Mouse (Mus musculus) limb, embryonic 11.5 days (tissue): Measurements from ENCODE around the gene Elp5. TPM values are rescaled to one million over a fixed set of nuclear protein-coding genes. Genes with fewer than 3 reads are reported as not detected.

Experiments used
- ATAC-seq: fragments of 200-750 bp; cut with Nextera tagmentation; 2 replicates; pipeline ENCODE4 v1.8.0; 2017; ENCODE audit warnings: low read depth; ENCODE audit not compliant: insufficient number of reproducible peaks, low FRiP score, low TSS enrichment
- DNase-seq: peaks from one replicate; pipeline ENCODE4 v3.0.0-alpha.2; 2015; ENCODE audit warnings: low spot score
- H3K27ac ChIP-seq: fragments of 300-500 bp; sonication (generic); replicated peaks from 2 replicates; pipeline ENCODE4 v1.5.1; 2014; ENCODE audit warnings: low read depth, mild to moderate bottlenecking, low read length
- H3K27me3 ChIP-seq: fragments of 300-500 bp; sonication (generic); 2 replicates; pipeline ENCODE4 v1.6.1; 2014; ENCODE audit warnings: mild to moderate bottlenecking, low read length, mixed read lengths; ENCODE audit not compliant: control insufficient read depth, insufficient read depth
- H3K36me3 ChIP-seq: fragments of 300-500 bp; sonication (generic); 2 replicates; pipeline ENCODE4 v1.6.1; 2014; ENCODE audit warnings: mild to moderate bottlenecking, low read length, moderate library complexity, mixed read lengths; ENCODE audit not compliant: control insufficient read depth, insufficient read depth
- H3K4me1 ChIP-seq: fragments of 300-500 bp; sonication (generic); 2 replicates; pipeline ENCODE4 v1.6.1; 2014; ENCODE audit warnings: low read length, mixed read lengths; ENCODE audit not compliant: control insufficient read depth, insufficient read depth
- H3K4me2 ChIP-seq: fragments of 300-500 bp; sonication (generic); 2 replicates; pipeline ENCODE4 v1.6.1; 2014; ENCODE audit warnings: low read depth, mild to moderate bottlenecking, moderate library complexity; ENCODE audit not compliant: severe bottlenecking
- H3K4me3 ChIP-seq: fragments of 300-500 bp; sonication (generic); 2 replicates; pipeline ENCODE4 v1.5.1; 2014; ENCODE audit warnings: low read depth, low read length
- H3K9ac ChIP-seq: fragments of 300-500 bp; sonication (generic); 2 replicates; pipeline ENCODE4 v1.6.1; 2014; ENCODE audit warnings: mild to moderate bottlenecking, low read length
- H3K9me3 ChIP-seq: fragments of 300-500 bp; sonication (generic); 2 replicates; pipeline ENCODE4 v1.6.1; 2016; ENCODE audit warnings: low read length; ENCODE audit not compliant: control insufficient read depth
- WGBS: fragments of 180-500 bp; shearing (Covaris S2); extraction: QIAGEN DNeasy Blood & Tissue Kit; methylation state at CpG from one replicate; pipeline ENCODE4 v1.1.7; 2014; 5-methylcytosine and 5-hydroxymethylcytosine counted together
- polyA plus RNA-seq: library from polyadenylated mRNA; unstranded; fragments of >200 nt; fragmentation: Nextera tagmentation; extraction: Ambion mirVana; gene quantifications from 2 replicates; pipeline ENCODE4 v1.2.1, GENCODE M21; 2014

Gene Elp5
- polyA plus RNA-seq, 1 experiment from 2014 or later = 148 TPM

DNA sequence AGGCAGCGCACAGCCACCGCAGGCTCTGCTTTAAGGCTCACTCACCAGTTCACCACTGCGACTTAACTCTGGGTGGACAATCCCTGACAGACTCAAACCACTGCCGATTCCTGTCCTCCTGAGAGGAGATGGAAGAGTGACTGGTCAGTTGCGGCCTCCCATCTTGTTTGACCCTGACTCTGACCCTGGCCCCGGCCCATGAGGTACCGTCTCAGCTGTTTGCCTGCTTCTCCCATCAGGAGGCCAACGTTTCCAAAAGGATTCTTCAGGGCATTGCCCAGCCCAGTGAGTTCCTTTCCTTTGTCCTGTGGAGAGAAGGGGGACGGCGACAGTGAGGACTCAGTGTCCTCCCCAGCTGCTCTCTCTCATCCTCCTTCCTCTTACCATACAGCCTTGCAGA lies 28.6 kb upstream of the Elp5 start:
- ATAC-seq (no peak), DNase-seq (no peak)
- no peak overlapping the region for H3K27ac ChIP-seq
- H3K9ac ChIP-seq = no peak overlapping the region
- no peak overlapping the region for H3K4me3 ChIP-seq
- no peak overlapping the region for H3K4me2 ChIP-seq
- peaks cover 10% of the 10 kb centered on the region; the same call in 1 of the 2 replicates for H3K4me1 ChIP-seq
- no peaks in the 10 kb centered on the region for H3K9me3 ChIP-seq
- no peaks in the 10 kb centered on the region for H3K27me3 ChIP-seq
- peaks cover 43% of the 10 kb centered on the region for H3K36me3 ChIP-seq
- 90% methylated on average over 10 of the region's 10 CpGs for WGBS

DNA sequence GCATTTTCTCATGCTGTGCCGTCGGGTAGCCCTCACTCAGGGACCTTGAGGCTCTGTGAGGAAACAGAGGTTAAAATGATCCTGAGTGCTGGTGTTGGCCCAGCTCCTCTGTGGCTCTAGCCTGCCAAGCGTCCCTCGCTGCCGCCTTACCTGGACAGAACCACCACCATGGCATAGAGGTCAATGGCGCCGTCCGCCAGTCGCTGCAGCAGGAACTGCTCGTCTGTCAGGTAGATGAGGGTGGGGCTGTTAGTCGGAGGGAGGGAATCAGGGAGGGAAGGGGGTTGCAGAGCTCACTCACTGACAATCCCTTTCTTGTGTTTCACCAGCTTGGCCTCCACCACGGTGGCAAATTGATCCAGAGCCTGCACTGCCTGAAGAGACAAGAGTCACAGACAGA lies 28.2 kb upstream of the Elp5 start:
- Histone ChIP-seq H3K9ac (no peak overlapping the region), H3K9me3 (no peaks in the 10 kb centered on the region), H3K4me1 (peaks cover 10% of the 10 kb centered on the region; the same call in 1 of the 2 replicates), H3K27me3 (no peaks in the 10 kb centered on the region), H3K27ac (no peak overlapping the region), H3K4me2 (no peak overlapping the region), H3K36me3 (peaks cover 43% of the 10 kb centered on the region), H3K4me3 (no peak overlapping the region)
- ATAC-seq (no peak), DNase-seq (no peak)
- 85% methylated on average over 12 of the region's 12 CpGs for WGBS

DNA sequence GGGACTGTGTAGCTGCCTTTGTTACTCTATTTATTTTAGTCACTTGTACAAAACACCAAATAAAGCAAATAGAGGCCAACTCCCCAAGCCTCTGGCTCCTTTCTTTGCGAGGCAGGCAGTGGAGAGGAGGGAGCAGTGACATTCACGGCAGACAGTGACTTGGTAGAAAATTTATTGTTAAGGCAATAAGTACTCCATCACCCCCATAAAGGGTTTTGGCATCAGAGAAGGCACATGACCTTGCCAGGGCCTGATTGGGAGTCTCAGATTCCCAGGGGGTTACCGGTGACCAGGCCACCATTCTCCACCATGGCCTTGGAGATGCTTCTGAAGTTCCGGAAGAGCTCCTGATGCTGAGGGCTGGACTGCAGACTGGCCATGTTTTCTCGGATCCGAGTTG lies 27.7 kb upstream of the Elp5 start:
- 91% methylated on average over 6 of the region's 6 CpGs for WGBS
- H3K27ac ChIP-seq = no peak overlapping the region
- H3K4me2 ChIP-seq = no peak overlapping the region
- peaks cover 43% of the 10 kb centered on the region for H3K36me3 ChIP-seq
- DNase-seq (no peak), ATAC-seq (no peak)
- H3K4me1 ChIP-seq = peaks cover 10% of the 10 kb centered on the region; the same call in 1 of the 2 replicates
- H3K27me3 ChIP-seq = no peaks in the 10 kb centered on the region
- no peaks in the 10 kb centered on the region for H3K9me3 ChIP-seq
- no peak overlapping the region for H3K4me3 ChIP-seq
- H3K9ac ChIP-seq = no peak overlapping the region

DNA sequence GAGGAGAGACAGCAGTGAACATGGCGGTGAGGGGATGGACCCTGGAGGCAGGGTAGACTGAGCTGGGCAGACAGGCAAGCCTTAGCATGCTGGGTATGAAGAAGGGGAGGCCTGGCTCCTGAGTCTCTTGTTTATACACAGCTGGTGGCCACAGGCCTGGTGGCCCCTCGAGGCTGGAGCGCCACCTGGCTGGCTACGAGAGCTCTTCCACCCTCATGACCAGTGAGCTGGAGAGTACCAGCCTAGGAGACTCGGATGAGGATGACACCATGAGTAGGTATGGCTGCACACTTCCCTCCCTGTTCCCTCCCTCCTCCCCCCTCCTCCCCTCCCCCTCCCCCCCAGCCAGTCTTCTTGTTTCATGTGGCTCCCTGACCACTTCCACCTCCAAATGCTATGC lies 23.2 kb upstream of the Elp5 start:
- DNase-seq = no peak
- Histone ChIP-seq H3K4me1 (0 out of 2 replicates have a peak, but pooled peaks cover 8% of the 10 kb centered on the region), H3K9me3 (no peaks in the 10 kb centered on the region), H3K27me3 (no peaks in the 10 kb centered on the region), H3K27ac (no peak overlapping the region), H3K9ac (no peak overlapping the region), H3K4me3 (no peak overlapping the region), H3K36me3 (peaks cover 30% of the 10 kb centered on the region), H3K4me2 (no peak overlapping the region)
- ATAC-seq = no peak
- 66% methylated on average over 5 of the region's 5 CpGs for WGBS

DNA sequence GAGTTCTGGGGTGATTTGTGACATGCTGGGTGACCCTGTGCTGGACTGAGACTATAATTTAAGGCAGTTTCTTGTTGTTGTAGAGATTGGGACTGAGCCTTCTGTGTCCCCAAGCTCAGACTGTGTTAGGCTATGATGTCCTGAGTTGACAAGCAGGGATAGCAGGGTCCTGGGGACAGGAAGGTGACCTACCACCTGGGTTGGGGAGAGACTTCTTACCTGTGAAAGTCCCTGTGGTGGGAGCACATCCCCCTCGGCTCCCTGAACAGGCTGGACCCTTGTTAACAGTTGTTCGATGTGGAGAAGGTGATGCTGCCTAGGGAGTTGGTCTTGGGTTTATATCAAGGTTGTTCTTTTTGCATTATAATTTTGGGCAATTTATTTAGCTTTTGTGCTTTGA lies 20.2 kb upstream of the Elp5 start:
- peaks cover 30% of the 10 kb centered on the region for H3K36me3 ChIP-seq
- ATAC-seq (no peak), DNase-seq (no peak)
- no peak overlapping the region for H3K27ac ChIP-seq
- H3K4me2 ChIP-seq = peak overlapping the region; percentile 90
- H3K4me1 ChIP-seq = peaks cover 14% of the 10 kb centered on the region; the same call in 1 of the 2 replicates
- H3K27me3 ChIP-seq = no peaks in the 10 kb centered on the region
- H3K9me3 ChIP-seq = no peaks in the 10 kb centered on the region
- 0 out of 2 replicates have a peak overlapping the region, but pooled peaks have one; percentile 78 for H3K4me3 ChIP-seq
- no peak overlapping the region for H3K9ac ChIP-seq
- WGBS = 96% methylated on average over 2 of the region's 2 CpGs

DNA sequence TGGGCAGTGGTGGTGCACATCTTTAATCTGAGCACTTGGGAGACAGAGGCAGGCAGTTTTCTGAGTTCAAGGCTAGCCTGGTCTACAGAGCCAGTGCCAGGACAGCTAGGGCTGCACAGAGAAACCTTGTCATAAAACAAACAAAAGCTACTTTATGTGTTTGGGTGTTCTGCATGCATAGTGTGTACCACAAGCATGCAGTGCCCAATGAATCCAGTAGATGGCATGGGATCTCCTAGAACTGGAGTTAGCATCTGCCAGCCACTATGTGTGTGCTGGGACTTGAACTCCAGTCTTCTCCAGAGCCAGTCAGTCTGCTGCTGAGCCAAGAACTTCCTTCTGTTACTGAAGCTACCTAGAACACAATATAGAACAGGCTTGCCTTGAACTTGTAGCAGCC lies 19.5 kb upstream of the Elp5 start:
- Histone ChIP-seq H3K4me1 (peaks cover 14% of the 10 kb centered on the region; the same call in 1 of the 2 replicates), H3K9me3 (no peaks in the 10 kb centered on the region), H3K9ac (no peak overlapping the region), H3K4me3 (peak overlapping the region; percentile 78), H3K4me2 (peak overlapping the region; percentile 90), H3K36me3 (peaks cover 25% of the 10 kb centered on the region), H3K27me3 (no peaks in the 10 kb centered on the region), H3K27ac (no peak overlapping the region)
- ATAC-seq (no peak), DNase-seq (peak; percentile 61)

DNA sequence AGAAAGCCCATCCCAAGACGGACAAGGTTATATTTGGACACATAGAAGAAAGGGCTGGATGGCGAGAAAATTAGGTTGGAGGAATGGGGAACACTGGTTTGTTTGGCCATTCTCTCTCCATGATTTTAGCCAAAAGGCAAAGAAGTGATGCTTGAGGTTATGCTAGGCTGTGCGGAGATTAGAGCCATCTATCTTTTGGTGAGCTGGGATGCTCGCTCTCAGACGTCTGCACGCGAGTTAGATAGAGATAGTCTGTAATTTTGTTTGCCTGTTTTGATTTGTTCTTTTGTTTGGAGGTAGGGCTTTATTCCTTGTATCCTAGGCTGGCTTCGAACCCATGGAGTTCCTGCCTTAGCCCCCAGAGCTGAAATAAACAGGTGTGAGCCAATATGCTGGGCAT lies 18.8 kb upstream of the Elp5 start:
- ATAC-seq = no peak
- DNase-seq = no peak
- peak overlapping the region; percentile 93 for H3K27ac ChIP-seq
- no peaks in the 10 kb centered on the region for H3K9me3 ChIP-seq
- H3K4me1 ChIP-seq = peaks cover 14% of the 10 kb centered on the region; the same call in 1 of the 2 replicates
- 15% methylated on average over 8 of the region's 8 CpGs for WGBS
- no peaks in the 10 kb centered on the region for H3K27me3 ChIP-seq
- peak overlapping the region; percentile 90 for H3K4me2 ChIP-seq
- H3K9ac ChIP-seq = peak overlapping the region; percentile 69
- peak overlapping the region; percentile 78 for H3K4me3 ChIP-seq
- H3K36me3 ChIP-seq = peaks cover 20% of the 10 kb centered on the region

DNA sequence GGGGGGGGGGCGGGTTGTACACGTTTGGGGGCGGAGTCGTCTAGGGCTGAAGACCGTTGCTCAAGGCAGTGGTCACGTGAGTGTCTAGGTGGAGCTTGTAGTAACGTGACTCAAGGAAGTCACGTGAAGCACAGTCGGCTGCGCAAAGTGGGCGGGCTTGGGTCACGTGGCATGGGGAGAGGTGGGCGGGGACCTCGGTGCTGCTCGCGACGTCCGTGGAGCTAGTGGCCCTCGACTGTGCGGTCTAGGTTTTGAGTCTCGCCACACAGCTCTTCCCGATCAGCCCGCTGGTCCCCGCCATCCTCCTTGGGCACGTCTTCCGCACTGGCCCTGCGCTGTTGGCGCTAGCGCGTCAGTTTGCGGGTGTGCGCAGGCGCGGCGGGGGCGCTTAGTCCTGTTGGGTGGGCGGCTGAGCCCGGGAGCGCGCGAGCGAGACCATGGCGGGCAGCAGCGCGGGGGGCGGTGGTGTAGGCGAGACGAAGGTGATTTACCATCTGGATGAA lies 18.1 kb upstream of the Elp5 start, which contains the start of gene Dvl2:
Dvl2 (plus strand) TSS at position 200 of the 503 bp plus-strand sequence.
- ATAC-seq (peak; percentile 59), DNase-seq (peak; percentile 95)
- Histone ChIP-seq H3K27me3 (no peaks in the 10 kb centered on the region), H3K27ac (peak within 1 kb of the TSS; percentile 93), H3K4me3 (peak within 1 kb of the TSS; percentile 78), H3K4me2 (peak within 1 kb of the TSS; percentile 90), H3K9me3 (no peaks in the 10 kb centered on the region), H3K4me1 (peaks cover 14% of the 10 kb centered on the region; the same call in 1 of the 2 replicates), H3K36me3 (peaks cover 20% of the 10 kb centered on the region), H3K9ac (peak within 1 kb of the TSS; percentile 69)
- WGBS = under 1% methylated on average over 48 of the region's 48 CpGs

DNA sequence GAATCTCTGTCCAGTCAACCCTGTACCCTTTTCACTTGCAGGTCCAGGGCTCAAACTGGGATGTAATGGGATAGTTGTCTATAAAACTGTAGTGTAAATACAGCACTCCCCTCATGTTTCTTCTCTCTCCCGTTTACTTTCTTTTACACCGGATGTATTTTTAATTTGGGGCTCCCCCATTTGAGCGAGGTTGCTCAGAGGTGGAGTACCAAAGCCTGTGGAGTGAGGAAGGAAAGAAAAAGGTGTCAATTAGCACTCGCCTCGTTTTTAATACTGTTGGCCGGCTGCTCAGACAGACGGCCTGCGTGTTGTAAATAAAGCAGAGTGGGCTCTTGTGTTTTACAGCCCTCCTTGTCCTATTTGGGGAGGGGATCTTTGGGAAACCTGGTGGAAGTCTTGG lies 17.3 kb upstream of the Elp5 start:
- Histone ChIP-seq H3K36me3 (peaks cover 20% of the 10 kb centered on the region), H3K4me2 (no peak overlapping the region), H3K4me1 (peaks cover 14% of the 10 kb centered on the region; the same call in 1 of the 2 replicates), H3K27me3 (no peaks in the 10 kb centered on the region), H3K4me3 (no peak overlapping the region), H3K9me3 (no peaks in the 10 kb centered on the region), H3K27ac (no peak overlapping the region), H3K9ac (no peak overlapping the region)
- DNase-seq (no peak), ATAC-seq (no peak)
- 71% methylated on average over 8 of the region's 8 CpGs for WGBS
